Mouse (Mus musculus) Patski (cell line): Measurements from ENCODE around the gene Slc7a12. TPM values are rescaled to one million over a fixed set of nuclear protein-coding genes. Genes with fewer than 3 reads are reported as not detected.

Experiments
- ATAC-seq: fragments of 100-300 bp; one replicate; pipeline ENCODE4 v1.8.0; 2021
- CTCF ChIA-PET: fragments of 350-600 bp; sonication (Branson Sonifier 250); formaldehyde crosslinking; loops from one replicate; lab custom pipeline; 2022; ENCODE audit warnings: inconsistent platforms; lab: Charles Lee
- POLR2A ChIA-PET: fragments of 350-600 bp; sonication (Branson Sonifier 250); formaldehyde crosslinking; loops from one replicate; lab custom pipeline; 2022; ENCODE audit warnings: antibody characterized with exemption, inconsistent platforms; lab: Charles Lee
- DNase-seq: peaks from one replicate; pipeline ENCODE4 v3.0.0-alpha.2; 2011; ENCODE audit warnings: low read depth, low spot score
- H3K27me3 ChIP-seq: fragments of 371-371 bp; one replicate; pipeline ENCODE4 v1.5.1; 2021
- CTCF ChIP-seq: fragments of 100-300 bp; IDR thresholded peaks from one replicate; pipeline ENCODE4 v1.5.1; 2021
- in situ Hi-C: fragments of 300-500 bp; cut with MboI; formaldehyde crosslinking; loops from 3 replicates; pipeline ENCODE4 v1.11.1; 2018; ENCODE audit warnings: low pct_unique_long_range_greater_than_20kb, mixed read lengths
- polyA plus RNA-seq: library from polyadenylated mRNA; unstranded; gene quantifications from one replicate; pipeline ENCODE4 v1.2.3, GENCODE M21; 2021

Gene Slc7a12
- 0.05 TPM for polyA plus RNA-seq

GRCm38 (mm10) chr3:14480397-14480796 lies at the start of gene Slc7a12:
Gene Slc7a12, plus strand, starts transcription at chr3:14480697.
- no peak for TF ChIP-seq CTCF
- ATAC-seq (no peak), DNase-seq (no peak)
- no peaks in the 10 kb centered on the region for H3K27me3 ChIP-seq
- ChIA-PET POLR2A (no interaction called here), CTCF (no interaction called here)
- in situ Hi-C loops, result no loop called here

DNA sequence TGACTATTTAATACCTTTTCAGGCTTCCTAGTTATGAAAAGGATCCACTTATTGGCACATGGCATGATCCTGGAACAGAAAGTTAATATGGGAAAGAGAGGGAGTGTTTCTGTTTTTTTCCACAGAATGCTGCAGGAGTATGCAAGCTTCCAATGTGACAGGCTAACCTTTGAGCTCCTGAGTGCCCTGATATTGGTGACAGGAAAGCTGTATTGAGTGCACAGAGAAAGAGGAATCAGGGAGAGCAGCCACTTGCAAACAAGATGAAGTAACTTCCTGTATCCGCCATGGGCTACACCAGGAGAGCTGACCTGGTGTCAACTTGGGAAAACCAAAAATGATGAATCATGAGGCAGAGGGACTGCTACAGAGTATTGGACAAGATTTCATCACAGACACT lies 48.1 kb upstream of the Slc7a12 start:
- ChIA-PET CTCF (no interaction called here), POLR2A (no interaction called here)
- H3K27me3 ChIP-seq, result peaks cover 6% of the 10 kb centered on the region
- DNase-seq (no peak), ATAC-seq (no peak)
- in situ Hi-C loops, result no loop called here
- TF ChIP-seq CTCF, result no peak

- H3K27me3 ChIP-seq, result peaks cover 4% of the 10 kb centered on the region
- no peak for ATAC-seq
- POLR2A ChIA-PET, result no interaction called here
- CTCF ChIA-PET, result interaction anchor here (1.3 kb wide), 1 partner anchor 65 kb away, joined by 3 read pairs; no protein-coding TSS in a partner anchor
- in situ Hi-C loops, result no loop called here
- DNase-seq, result no peak
- TF ChIP-seq CTCF, result no peak
These were observed 34.5 kb upstream of the Slc7a12 start for GRCm38 (mm10) chr3:14446015-14446414.

DNA sequence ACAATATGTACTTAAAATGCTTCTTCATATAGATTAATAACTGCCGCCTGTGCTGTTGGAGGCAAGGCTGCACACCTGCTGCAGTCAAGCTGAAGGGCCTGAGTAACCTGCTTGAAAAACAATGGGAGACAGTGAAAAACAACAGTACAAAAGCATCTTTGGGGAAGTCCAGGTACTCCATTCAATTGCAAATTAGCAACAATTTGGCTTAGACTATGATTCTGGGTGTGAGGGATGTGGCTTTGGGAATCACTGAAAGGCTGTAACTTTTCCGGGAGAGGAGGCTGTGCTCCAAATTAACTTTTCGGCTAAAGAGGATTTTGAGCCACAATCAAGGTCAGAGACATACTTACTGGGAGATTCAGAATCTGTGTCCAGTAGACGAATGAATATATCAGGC lies 33.8 kb upstream of the Slc7a12 start:
- TF ChIP-seq CTCF, result no peak

More for the DNA sequence above, 33.8 kb upstream of the Slc7a12 start:
- CTCF ChIA-PET, result interaction anchor here (1.3 kb wide), 1 partner anchor 66 kb away, joined by 3 read pairs; no protein-coding TSS in a partner anchor
- DNase-seq (no peak), ATAC-seq (no peak)
- POLR2A ChIA-PET, result no interaction called here
- H3K27me3 ChIP-seq, result peaks cover 4% of the 10 kb centered on the region
- in situ Hi-C loops, result no loop called here

Other genes starting within 250 kb of the Slc7a12 start
- 220 TPM for gene 1810022K09Rik, start 130.6 kb downstream of the Slc7a12 start, polyA plus RNA-seq
- 21.0 TPM for gene Car13, start 161.0 kb downstream of the Slc7a12 start, polyA plus RNA-seq